Mouse (Mus musculus): ENCODE measurements around the gene Ubr1. TPM values are rescaled to one million over a fixed set of nuclear protein-coding genes. Genes with fewer than 3 reads are reported as not detected.

Gene Ubr1
- total and polyA plus RNA-seq, 3 experiments = 10.7 to 18.1 (median 16.0) TPM

DNA sequence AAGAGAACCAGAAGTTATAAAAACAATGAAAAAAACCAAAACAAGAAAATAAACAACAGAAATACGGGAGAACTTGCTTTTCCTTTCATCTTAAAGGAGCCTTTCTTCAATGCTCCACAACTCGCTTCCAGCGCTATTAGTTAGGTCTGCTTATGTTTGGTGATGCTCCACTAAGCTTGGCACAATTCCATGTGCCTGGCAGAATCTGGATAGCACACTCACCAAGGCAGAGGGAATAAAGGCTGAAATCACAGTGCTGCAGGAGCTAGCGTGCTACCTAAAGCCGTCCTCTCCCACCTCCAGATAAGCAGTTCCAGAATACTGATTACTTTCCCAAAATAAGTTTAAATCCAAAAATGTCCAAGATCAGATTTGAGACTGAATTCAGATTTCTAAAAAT, 19.3 kb downstream of the Ubr1 start:
- Histone ChIP-seq H3K9me3 (replicated peaks; ENCODE audit: low read length) (no peaks in the 10 kb centered on the region), H3K27me3 (replicated peaks) (no peaks in the 10 kb centered on the region), H3K4me2 (ENCODE audit: insufficient read depth, low read depth, poor library complexity, severe bottlenecking) (no peak overlapping the region), H3K79me2 (replicated peaks; ENCODE audit: control insufficient read depth, extremely low read depth, insufficient read depth, poor library complexity, severe bottlenecking) (no peaks in the 10 kb centered on the region), H3K36me3 (replicated peaks in 1 of 2; ENCODE audit: control insufficient read depth in 1 of 2, insufficient read depth in 1 of 2, low read length in 1 of 2) (peaks cover 41 to 78% of the 10 kb centered on the region in 2 experiments), H3K4me1 (ENCODE audit: control insufficient read depth in 1 of 2, insufficient read depth in 2 of 2) (0 out of 4 replicates have a peak, but pooled peaks cover 0 to 3% of the 10 kb centered on the region in 2 experiments), H3K4me3 (replicated peaks in 1 of 3; ENCODE audit: low read depth in 2 of 3, low read length in 2 of 3, poor library complexity in 1 of 3) (no peak overlapping the region), H3K9ac (ENCODE audit: insufficient read depth, low read depth) (no peak overlapping the region), H3K27ac (ENCODE audit: insufficient read depth, low read depth) (no peak overlapping the region)
- dilution Hi-C loops (cut with MboI; ENCODE audit: extremely low pct_ligation_motif_present, extremely low pct_unique_long_range_greater_than_20kb, low sequenced_read_pairs) = no loop called here
- TF ChIP-seq RCOR1 (conservative IDR thresholded peaks at IDR 0.05; ENCODE audit: low read depth, low read length) (no peak), CTCF (conservative IDR thresholded peaks at IDR 0.05 in 1 of 2, IDR thresholded peaks at IDR 0.05 in 1 of 2; ENCODE audit: low read depth in 2 of 2, low read length in 2 of 2) (no peak), KAT2A (IDR thresholded peaks at IDR 0.05; ENCODE audit: insufficient replicate concordance, low read length) (no peak)
- in situ Hi-C loops (cut with MboI; ENCODE audit: low pct_ligation_motif_present, low pct_unique_long_range_greater_than_20kb, low sequenced_read_pairs) = no loop called here
- DNase-seq (ENCODE audit: extremely low read depth) = no peak

DNA sequence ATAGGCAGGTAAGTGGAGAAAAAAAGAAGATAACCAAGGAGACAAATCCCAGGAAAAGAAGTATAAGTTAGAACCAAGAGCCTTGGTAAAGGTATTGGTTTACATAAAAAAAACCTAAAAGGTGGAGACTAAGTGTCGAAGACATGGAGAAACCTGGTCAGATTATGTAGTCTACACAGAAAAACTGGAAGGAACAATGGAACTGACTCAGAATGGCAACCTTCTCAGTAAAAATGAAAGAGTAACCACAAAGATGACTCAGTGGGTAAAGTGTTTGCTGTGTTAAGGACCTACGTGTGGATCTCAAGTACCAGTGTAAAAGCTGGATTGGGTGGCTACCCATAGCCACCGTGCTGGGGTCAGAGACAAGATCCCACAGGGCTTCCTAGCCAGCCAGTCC, 37.5 kb downstream of the Ubr1 start:
- Histone ChIP-seq H3K36me3 (replicated peaks in 1 of 2; ENCODE audit: control insufficient read depth in 1 of 2, insufficient read depth in 1 of 2, low read length in 1 of 2) (peaks cover 35 to 72% of the 10 kb centered on the region in 2 experiments), H3K27ac (ENCODE audit: insufficient read depth, low read depth) (peak overlapping the region; percentile 21; the same call in 1 of the 2 replicates), H3K9me3 (replicated peaks; ENCODE audit: low read length) (no peaks in the 10 kb centered on the region), H3K79me2 (replicated peaks; ENCODE audit: control insufficient read depth, extremely low read depth, insufficient read depth, poor library complexity, severe bottlenecking) (no peaks in the 10 kb centered on the region), H3K4me1 (ENCODE audit: control insufficient read depth in 1 of 2, insufficient read depth in 2 of 2) (peaks cover 3 to 13% of the 10 kb centered on the region in 2 experiments; a peak in 2 of 4 replicates), H3K27me3 (replicated peaks) (no peaks in the 10 kb centered on the region), H3K4me3 (replicated peaks in 1 of 3; ENCODE audit: low read depth in 2 of 3, low read length in 2 of 3, poor library complexity in 1 of 3) (no peak overlapping the region), H3K4me2 (ENCODE audit: insufficient read depth, low read depth, poor library complexity, severe bottlenecking) (no peak overlapping the region), H3K9ac (ENCODE audit: insufficient read depth, low read depth) (no peak overlapping the region)
- peak; percentile 52 for DNase-seq (ENCODE audit: extremely low read depth)
- in situ Hi-C loops (cut with MboI; ENCODE audit: low pct_ligation_motif_present, low pct_unique_long_range_greater_than_20kb, low sequenced_read_pairs) = no loop called here
- dilution Hi-C loops (cut with MboI; ENCODE audit: extremely low pct_ligation_motif_present, extremely low pct_unique_long_range_greater_than_20kb, low sequenced_read_pairs) = no loop called here
- TF ChIP-seq POLR2AphosphoS2 (IDR thresholded peaks at IDR 0.05; ENCODE audit: low read depth, low read length) (no peak), EP300 (IDR thresholded peaks at IDR 0.05; ENCODE audit: low read length) (peak; percentile 95), JUN (IDR thresholded peaks at IDR 0.05; ENCODE audit: insufficient read depth, low read depth, low read length) (peak; percentile 75), SIN3A (IDR thresholded peaks at IDR 0.05; ENCODE audit: low read length) (no peak), TCF12 (IDR thresholded peaks at IDR 0.05; ENCODE audit: low read depth, low read length) (no peak), SMC3 (IDR thresholded peaks at IDR 0.05; ENCODE audit: low read depth, low read length) (no peak), CTCF (conservative IDR thresholded peaks at IDR 0.05 in 1 of 2, IDR thresholded peaks at IDR 0.05 in 1 of 2; ENCODE audit: low read depth in 2 of 2, low read length in 2 of 2) (no peak), MAFK (IDR thresholded peaks at IDR 0.05; ENCODE audit: insufficient replicate concordance, low read length) (0 out of 2 replicates have a peak, but pooled peaks have one; percentile 21), IRF4 (IDR thresholded peaks at IDR 0.05; ENCODE audit: low read depth, low read length) (peak; percentile 97), ELF1 (IDR thresholded peaks at IDR 0.05; ENCODE audit: low read depth, low read length) (no peak), E2F4 (IDR thresholded peaks at IDR 0.05; ENCODE audit: insufficient replicate concordance, low read depth, low read length) (no peak), ETS1 (conservative IDR thresholded peaks at IDR 0.05; ENCODE audit: low read depth, low read length) (peak; percentile 61), TBP (conservative IDR thresholded peaks at IDR 0.05; ENCODE audit: low read depth, low read length) (no peak), RCOR1 (conservative IDR thresholded peaks at IDR 0.05; ENCODE audit: low read depth, low read length) (peak; percentile 79; the same call in 1 of the 2 replicates), NRF1 (IDR thresholded peaks at IDR 0.05; ENCODE audit: low read depth, low read length) (no peak), CHD1 (IDR thresholded peaks at IDR 0.05; ENCODE audit: low read depth, low read length) (no peak), MAX (IDR thresholded peaks at IDR 0.05; ENCODE audit: low read length) (no peak), CHD2 (IDR thresholded peaks at IDR 0.05; ENCODE audit: low read length) (no peak), MAZ (IDR thresholded peaks at IDR 0.05; ENCODE audit: low read depth, low read length) (no peak), ZKSCAN1 (IDR thresholded peaks at IDR 0.05; ENCODE audit: borderline replicate concordance, low read depth, low read length) (no peak), MEF2A (IDR thresholded peaks at IDR 0.05; ENCODE audit: borderline replicate concordance, low read depth, low read length) (peak; percentile 26; the same call in 1 of the 2 replicates), ZC3H11A (IDR thresholded peaks at IDR 0.05; ENCODE audit: low read depth, low read length) (no peak), USF1 (IDR thresholded peaks at IDR 0.05; ENCODE audit: low read depth, low read length) (no peak), MYC (IDR thresholded peaks at IDR 0.05; ENCODE audit: low read depth, low read length) (no peak), UBTF (IDR thresholded peaks at IDR 0.05; ENCODE audit: low read depth, low read length) (peak; percentile 40; the same call in 1 of the 2 replicates), BHLHE40 (IDR thresholded peaks at IDR 0.05; ENCODE audit: low read depth, low read length) (no peak), POLR2A (IDR thresholded peaks at IDR 0.05; ENCODE audit: low read depth, low read length) (no peak), HCFC1 (IDR thresholded peaks at IDR 0.05; ENCODE audit: low read depth, low read length) (no peak), ZNF384 (IDR thresholded peaks at IDR 0.05; ENCODE audit: low read depth, low read length) (peak; percentile 65), GABPA (IDR thresholded peaks at IDR 0.05; ENCODE audit: insufficient replicate concordance, low read depth, low read length) (no peak), JUND (conservative IDR thresholded peaks at IDR 0.05; ENCODE audit: low read depth, low read length) (peak; percentile 84), NELFE (IDR thresholded peaks at IDR 0.05; ENCODE audit: low read depth, low read length) (no peak)

Measured in CH12.LX (cell line).